Mouse (Mus musculus): ENCODE results near the gene Clstn2. TPM values are rescaled to one million over a fixed set of nuclear protein-coding genes. Genes with fewer than 3 reads are reported as not detected.

The Clstn2 gene
- total and polyA plus RNA-seq, 3 experiments, result not detected

DNA sequence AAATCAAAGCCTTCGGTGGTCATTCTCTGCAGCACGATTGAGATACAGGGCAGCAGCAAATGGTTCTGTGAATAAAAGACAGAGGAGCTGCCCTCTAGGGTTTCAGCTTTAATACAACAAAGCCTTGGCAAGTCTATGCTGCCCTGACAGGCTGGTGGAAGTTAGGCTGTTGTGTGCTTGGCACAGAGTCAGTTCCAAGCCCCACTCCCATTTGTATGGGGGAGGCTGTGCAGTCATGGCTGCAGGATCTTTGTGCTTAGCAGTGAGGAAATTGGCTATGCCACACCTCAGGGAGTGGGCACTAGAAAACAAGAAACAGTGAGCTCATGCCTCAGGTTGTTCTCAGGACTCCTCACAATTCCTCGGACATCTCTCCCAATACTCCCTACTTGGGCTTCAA, 384.6 kb downstream of the Clstn2 start:
- Histone ChIP-seq H3K4me1 (ENCODE audit: control insufficient read depth in 1 of 2, insufficient read depth in 2 of 2, low read length in 2 of 2) (no peaks in the 10 kb centered on the region), H3K79me2 (ENCODE audit: control insufficient read depth, insufficient read depth, low read length, poor library complexity) (no peaks in the 10 kb centered on the region), H3K9ac (ENCODE audit: control insufficient read depth, low read depth, low read length, poor library complexity, severe bottlenecking) (no peak overlapping the region), H3K36me3 (ENCODE audit: control insufficient read depth in 1 of 2, insufficient read depth in 2 of 2, low read length in 2 of 2) (no peaks in the 10 kb centered on the region), H3K27ac (ENCODE audit: control insufficient read depth, low read depth, low read length) (no peak overlapping the region), H3K27me3 (ENCODE audit: control insufficient read depth in 1 of 2, insufficient read depth in 2 of 2, low read length in 2 of 2) (no peaks in the 10 kb centered on the region), H3K4me3 (ENCODE audit: control insufficient read depth in 1 of 2, insufficient read depth in 1 of 2, low read depth in 2 of 2, low read length in 2 of 2) (no peak overlapping the region), H3K9me3 (replicated peaks; ENCODE audit: insufficient read depth, low read length) (no peaks in the 10 kb centered on the region)
- DNase-seq (ENCODE audit: low read depth, low spot score), result no peak
- no peak for TF ChIP-seq GATA1 (IDR thresholded peaks at IDR 0.05; ENCODE audit: low read depth, low read length)
- no peak for TF ChIP-seq KAT2A (conservative IDR thresholded peaks at IDR 0.05; ENCODE audit: low read depth, low read length)
- TF ChIP-seq TCF12 (IDR thresholded peaks at IDR 0.05; ENCODE audit: low read depth, low read length), result no peak
- no peak for TF ChIP-seq E2F4 (IDR thresholded peaks at IDR 0.05; ENCODE audit: borderline replicate concordance, low read depth, low read length)
- TF ChIP-seq ETS1 (IDR thresholded peaks at IDR 0.05; ENCODE audit: low read depth, low read length), result no peak
- TF ChIP-seq USF2 (IDR thresholded peaks at IDR 0.05; ENCODE audit: borderline replicate concordance in 1 of 2, insufficient read depth in 1 of 2, low read depth in 1 of 2, low read length in 2 of 2), result no peak
- TF ChIP-seq USF1 (IDR thresholded peaks at IDR 0.05; ENCODE audit: low read depth, low read length), result no peak
- no peak for TF ChIP-seq MXI1 (IDR thresholded peaks at IDR 0.05; ENCODE audit: low read depth, low read length)
- no peak for TF ChIP-seq POLR2AphosphoS2 (IDR thresholded peaks at IDR 0.05; ENCODE audit: low read length)
- no peak for TF ChIP-seq ZC3H11A (IDR thresholded peaks at IDR 0.05; ENCODE audit: low read depth, low read length)
- no peak for TF ChIP-seq MYB (IDR thresholded peaks at IDR 0.05; ENCODE audit: low read depth, low read length)
- no peak for TF ChIP-seq SMC3 (IDR thresholded peaks at IDR 0.05; ENCODE audit: low read depth, low read length)
- TF ChIP-seq POLR2A (IDR thresholded peaks at IDR 0.05; ENCODE audit: control insufficient read depth in 1 of 2, insufficient read depth in 1 of 2, low read depth in 1 of 2, low read length in 2 of 2, poor library complexity in 1 of 2), result no peak
- TF ChIP-seq NELFE (IDR thresholded peaks at IDR 0.05; ENCODE audit: low read depth, low read length), result no peak

DNA sequence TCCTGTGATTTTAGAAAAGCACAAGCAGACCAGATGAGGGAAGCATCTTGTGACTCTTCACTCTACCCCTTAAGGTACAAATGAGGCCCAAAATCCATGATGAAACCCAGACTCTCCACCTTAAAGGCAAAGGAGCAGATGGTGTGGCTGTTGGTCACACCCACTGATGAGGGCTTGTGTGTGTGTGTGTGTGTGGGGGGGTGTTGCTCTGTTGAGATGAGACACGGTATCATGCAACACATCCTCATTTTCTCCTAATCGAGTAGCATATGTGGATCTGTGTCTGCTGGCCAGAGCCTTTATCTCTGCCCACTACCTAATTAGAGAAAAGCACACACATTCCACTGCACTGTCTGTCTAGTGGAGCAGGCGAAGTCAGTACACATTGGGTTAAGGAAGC, 387.2 kb downstream of the Clstn2 start:
- H3K79me2 ChIP-seq (ENCODE audit: control insufficient read depth, insufficient read depth, low read length, poor library complexity), result no peaks in the 10 kb centered on the region
- TF ChIP-seq ELF1 (IDR thresholded peaks at IDR 0.05; ENCODE audit: low read depth, low read length), result no peak
- TF ChIP-seq TBP (IDR thresholded peaks at IDR 0.05; ENCODE audit: low read depth, low read length), result no peak
- no peak for TF ChIP-seq BHLHE40 (IDR thresholded peaks at IDR 0.05; ENCODE audit: borderline replicate concordance, low read depth, low read length)
- no peak for TF ChIP-seq TAL1 (IDR thresholded peaks at IDR 0.05; ENCODE audit: low read length)
- no peak for TF ChIP-seq ZMIZ1 (IDR thresholded peaks at IDR 0.05; ENCODE audit: low read depth, low read length)
- no peak for TF ChIP-seq POLR2AphosphoS2 (IDR thresholded peaks at IDR 0.05; ENCODE audit: low read length)
- no peak for DNase-seq (ENCODE audit: low read depth, low spot score)
- H3K36me3 ChIP-seq (ENCODE audit: control insufficient read depth in 1 of 2, insufficient read depth in 2 of 2, low read length in 2 of 2), result no peaks in the 10 kb centered on the region
- H3K4me3 ChIP-seq (ENCODE audit: control insufficient read depth in 1 of 2, insufficient read depth in 1 of 2, low read depth in 2 of 2, low read length in 2 of 2), result no peak overlapping the region
- H3K9ac ChIP-seq (ENCODE audit: control insufficient read depth, low read depth, low read length, poor library complexity, severe bottlenecking), result no peak overlapping the region
- no peaks in the 10 kb centered on the region for H3K27me3 ChIP-seq (ENCODE audit: control insufficient read depth in 1 of 2, insufficient read depth in 2 of 2, low read length in 2 of 2)
- H3K4me1 ChIP-seq (ENCODE audit: control insufficient read depth in 1 of 2, insufficient read depth in 2 of 2, low read length in 2 of 2), result no peaks in the 10 kb centered on the region
- H3K9me3 ChIP-seq (replicated peaks; ENCODE audit: insufficient read depth, low read length), result no peaks in the 10 kb centered on the region
- H3K27ac ChIP-seq (ENCODE audit: control insufficient read depth, low read depth, low read length), result no peak overlapping the region
